Mouse (Mus musculus) cerebellum, postnatal 14 days (tissue): Measurements from ENCODE around the gene Gm17606.
A peak's percentile ranks its signal among the peaks of the same experiment; 100 is the strongest.

Experiments
- DNase-seq, 2 experiments: peaks; one replicate each; pipeline ENCODE4 v3.0.0; 2021; ENCODE audit warnings: mixed read lengths in 2 of 2

Gm17606 gene

DNA sequence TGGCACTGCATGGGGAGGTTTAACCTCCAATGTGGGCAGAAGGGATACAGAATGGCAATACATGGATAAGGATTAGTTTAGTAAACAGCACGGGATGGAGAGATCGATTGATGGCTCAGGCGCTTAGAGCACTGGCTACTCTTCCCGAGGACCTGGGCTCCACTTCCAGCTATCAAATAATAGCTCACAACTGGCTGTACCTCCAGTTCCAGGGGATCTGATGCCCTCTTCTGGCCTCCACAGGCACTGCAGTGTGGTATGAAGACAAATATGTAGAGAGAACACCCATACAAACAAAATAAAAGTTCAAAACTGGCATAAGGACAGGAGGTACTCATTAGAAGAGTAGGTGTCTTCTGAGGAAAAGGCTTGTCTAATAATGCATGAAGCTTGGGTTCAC lies 28.6 kb downstream of the Gm17606 start:
- peak; percentile 48 to 67 for DNase-seq

DNA sequence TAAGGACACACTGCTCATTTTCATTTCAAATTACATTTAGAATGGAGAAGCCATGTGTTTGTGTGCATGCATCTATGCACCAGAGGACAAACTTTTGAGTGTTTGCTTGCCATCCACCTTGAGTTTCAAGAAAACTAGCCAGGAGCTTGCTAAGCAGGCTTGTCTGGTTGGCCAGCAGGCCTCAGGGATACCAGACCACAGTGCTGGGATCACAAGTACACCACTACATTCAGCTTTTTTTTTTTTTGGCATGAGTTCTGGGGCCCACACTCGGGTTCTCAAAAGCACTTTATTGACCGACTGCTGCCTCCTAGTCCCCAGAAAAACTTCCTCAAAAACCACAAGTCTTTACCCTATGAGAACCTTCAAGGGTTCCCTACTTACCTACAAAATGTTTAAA lies 33.6 kb downstream of the Gm17606 start:
- no peak for DNase-seq

DNA sequence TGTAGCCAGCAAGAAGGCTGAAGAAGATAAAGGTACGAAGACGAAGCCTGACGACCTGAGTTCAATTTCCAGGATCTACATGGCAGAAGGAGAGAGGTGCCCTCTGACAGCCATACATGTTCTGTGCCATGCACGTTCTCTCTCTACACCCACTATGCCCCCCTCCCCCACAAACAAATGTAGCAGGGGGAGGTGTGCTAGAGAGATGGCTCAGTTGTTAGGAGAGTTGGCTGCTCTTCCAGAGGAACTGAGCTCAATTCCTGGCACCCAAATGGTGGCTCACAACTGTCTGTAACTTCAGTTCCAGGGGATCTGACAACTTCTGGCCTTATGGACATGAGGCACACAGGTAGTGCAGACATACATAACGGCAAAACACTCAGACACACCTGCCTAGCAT lies 35.5 kb downstream of the Gm17606 start:
- DNase-seq, result no peak

DNA sequence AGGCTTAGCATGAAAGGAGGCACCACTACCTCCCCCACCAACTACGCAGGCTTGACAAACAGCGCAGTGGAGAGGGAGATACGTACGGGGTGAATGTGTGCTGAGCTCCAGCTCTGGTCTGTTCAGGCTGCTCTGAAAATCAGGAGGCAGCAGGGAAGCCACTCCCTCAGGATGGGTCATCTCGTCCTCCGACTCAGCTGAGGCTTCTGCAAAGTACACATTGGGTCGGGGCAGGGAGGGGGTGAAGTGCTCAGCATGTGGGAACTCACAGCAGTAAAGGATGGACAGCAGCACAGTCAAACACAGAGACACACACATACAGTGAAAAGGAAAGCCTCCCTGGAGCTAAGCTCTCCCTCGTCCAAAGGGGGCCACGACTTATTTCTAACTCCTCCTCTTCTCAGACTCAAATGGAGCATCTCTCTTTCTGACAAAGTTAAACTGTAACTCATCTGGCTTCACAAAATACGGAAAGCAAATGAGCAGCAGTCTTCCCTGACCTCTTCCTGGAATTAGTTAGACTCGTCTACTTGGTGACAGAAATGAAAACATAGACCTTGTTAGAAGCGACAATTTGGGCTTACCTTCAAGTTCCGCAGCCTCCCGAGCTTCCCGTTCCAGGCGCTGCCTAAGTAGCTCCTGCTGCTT lies 38.0 kb downstream of the Gm17606 start:
- no peak for DNase-seq

DNA sequence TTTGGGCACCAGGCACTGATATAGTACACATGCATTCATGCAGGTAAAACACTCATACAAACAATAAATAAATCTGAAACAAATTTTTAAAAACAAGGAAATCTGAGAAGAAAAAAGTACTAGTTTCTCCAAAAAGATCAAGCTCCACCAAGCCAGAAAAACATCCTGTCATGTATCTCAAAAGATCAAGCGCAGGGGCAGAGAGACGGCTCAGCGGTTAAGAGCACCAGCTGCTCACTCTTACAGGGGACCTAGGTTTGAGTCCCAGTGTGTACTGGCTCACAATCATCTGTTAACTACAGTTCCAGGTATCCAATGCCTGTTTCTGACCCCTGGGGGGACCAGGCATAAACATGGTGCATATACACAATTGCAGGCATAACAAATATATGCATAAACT lies 41.6 kb downstream of the Gm17606 start:
- no peak for DNase-seq

DNA sequence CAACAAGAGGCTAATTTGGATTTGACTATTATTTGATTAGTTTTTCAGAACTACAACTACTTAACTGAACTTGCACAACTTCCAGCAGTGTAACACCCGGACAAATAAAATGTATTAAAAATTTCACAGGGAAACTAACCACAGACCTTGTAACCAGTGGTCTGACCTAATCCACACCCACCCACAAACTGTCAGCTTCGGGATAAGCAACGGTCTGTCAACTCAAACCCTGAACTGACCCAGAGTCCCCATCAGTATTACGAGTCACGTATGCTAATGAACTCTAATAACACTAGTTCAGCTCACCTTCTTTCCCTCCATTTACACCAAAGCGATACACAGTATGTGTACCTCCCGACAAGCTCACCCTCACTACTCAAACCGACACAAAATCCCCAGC lies 44.7 kb downstream of the Gm17606 start:
- no peak for DNase-seq

DNA sequence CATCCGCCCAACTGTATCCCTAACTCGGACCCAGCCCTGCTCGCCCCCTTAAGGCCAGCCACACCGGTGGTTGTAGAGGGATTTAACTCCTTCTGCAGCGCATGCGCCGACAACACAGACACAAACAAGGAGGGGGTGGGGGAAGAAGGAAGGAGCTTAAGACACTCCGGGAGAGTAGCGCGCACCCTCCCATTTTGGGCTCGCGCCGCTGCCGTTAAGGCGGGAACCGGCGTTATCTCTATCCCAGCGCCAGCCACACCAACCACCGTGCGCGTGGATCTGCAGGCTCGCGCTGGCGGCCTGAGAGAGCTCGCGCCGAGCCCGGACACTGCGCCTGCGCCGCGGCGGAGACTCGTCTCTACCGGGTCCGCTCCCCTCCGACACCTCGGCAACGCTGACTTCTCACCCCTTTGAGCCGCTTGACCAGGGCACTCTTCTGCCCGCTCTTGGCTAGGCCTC lies 45.3 kb downstream of the Gm17606 start, which contains the start of gene 1700123O20Rik:
TSS of gene 1700123O20Rik (plus strand) at position 154 of the 459 bp plus-strand sequence.
- peak in 1 of 2 experiments; percentile 85 for DNase-seq

DNA sequence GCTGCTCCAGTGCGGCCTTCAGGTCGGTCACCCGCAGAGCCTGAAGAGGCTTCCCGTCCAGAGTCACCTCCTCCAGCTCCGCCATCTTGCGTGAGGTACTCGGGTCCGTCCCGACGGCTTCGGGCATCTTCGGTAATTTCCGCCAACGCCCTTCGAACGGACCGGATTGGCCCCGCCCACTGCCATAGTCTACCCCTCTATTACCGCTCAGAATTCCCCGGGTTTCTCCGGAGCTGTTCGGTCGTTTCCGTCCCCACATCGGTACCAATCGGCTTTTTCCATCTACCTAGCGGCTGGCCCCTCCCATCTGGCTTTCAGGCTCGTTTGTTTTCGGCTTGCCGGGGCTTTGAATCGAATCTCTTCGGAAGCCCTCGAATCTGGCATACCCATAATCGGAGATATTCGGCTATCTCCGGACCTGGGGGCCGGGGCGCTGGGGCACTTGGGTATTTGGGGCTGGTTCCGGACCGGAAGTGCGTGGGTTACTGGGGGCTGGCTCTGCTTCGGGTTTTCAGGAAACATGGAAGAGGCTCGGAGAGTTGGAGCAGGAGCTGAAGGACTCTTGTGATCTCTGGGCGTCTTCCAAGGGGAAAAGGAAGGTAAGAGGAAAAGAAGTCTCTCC lies 45.9 kb downstream of the Gm17606 start, which contains the start of gene Acin1:
TSS of gene Acin1 (minus strand) at position 410 of the 622 bp plus-strand sequence.
- DNase-seq, result peak; percentile 100

DNA sequence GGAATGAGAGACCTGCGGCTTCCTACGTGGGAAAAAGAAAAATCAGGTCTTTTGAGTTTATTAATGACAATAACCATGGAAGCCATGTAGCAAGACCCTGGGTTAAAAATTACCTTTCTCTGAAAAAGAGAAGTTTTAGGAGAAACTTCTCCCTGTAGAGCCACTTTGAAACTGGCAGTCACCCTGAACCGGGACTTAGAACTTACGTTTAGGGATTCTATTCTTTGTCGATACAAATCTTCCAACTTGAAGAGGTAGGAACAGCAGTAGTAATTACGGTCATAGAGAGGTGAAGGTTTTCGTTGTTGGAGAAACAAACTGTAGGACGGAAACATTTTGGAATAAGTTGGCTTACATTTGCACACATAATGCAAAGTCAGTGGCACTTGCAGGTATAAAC lies 46.5 kb downstream of the Gm17606 start:
- DNase-seq, result no peak

DNA sequence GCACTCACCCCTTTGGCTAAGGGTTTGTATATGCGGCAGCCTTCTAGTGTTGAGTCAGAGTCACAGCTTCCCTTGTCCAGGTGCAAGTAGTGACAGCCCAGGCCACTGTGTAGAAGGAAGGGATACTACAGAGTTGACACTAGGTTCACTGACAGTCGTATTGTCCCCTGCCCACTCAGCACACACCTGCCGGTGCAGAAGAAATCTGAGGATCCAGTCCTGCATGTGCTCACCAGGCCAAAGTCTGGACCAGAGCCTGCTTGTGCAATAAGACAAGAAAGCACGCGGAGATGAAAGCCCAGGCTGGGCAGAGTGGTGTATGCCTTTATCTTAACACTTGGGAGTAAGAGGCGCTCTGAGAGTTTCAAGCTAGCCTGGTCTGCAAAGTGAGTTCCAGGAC lies 54.3 kb downstream of the Gm17606 start:
- DNase-seq, result no peak

DNA sequence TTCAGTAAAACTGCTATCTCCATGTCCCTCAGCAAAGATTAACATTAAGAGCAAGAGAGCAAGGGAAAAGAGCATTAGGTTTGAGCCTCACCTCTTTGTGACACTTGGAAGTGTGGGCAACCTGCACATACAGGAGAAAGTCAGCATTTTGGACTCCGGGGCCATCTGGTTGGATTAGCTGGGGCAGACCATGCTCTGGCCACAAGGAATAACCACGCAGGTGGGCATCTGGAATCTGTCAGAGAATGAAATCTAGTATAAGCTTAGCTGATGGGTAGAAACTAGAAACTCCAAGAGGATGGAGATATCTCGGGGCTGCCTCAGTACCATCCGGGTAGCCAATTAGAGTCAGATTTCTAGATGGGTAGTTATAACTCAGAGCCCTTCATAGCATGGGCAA lies 56.0 kb downstream of the Gm17606 start:
- no peak for DNase-seq
